Mouse (Mus musculus): ENCODE results near the gene Cd320. TPM values are rescaled to one million over a fixed set of nuclear protein-coding genes. Genes with fewer than 3 reads are reported as not detected.
"Not testable (repeated sequence)": the region's sequence is repeated elsewhere in the genome, so short reads cannot be mapped to it uniquely, and the experiment has no call there.

Cd320 gene
- polyA plus RNA-seq, 1 experiment = 31.8 TPM

DNA sequence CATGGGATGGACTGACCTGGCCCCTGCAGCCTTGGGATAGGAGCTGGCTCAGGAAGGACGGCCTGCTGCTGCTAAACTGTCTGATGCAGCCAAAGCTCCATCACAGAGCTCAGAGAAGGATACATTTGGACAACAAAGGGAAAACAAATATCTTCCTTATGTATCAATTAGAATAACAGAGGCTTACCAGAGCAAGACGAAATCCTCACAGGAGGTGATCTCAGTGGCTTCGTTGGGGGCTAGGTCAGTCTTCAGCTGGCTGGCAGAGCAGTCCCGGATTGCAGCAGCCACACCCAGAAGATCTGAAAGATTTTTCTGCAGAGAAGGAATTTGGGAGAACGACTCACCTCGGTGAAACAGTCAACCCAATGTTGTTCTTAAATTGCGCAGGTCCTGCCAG is 49.5 kb downstream of the Cd320 start:
- no peak for DNase-seq (ENCODE audit: extremely low spot score in 1 of 2, low spot score in 1 of 2)

- DNase-seq (ENCODE audit: extremely low spot score in 1 of 2, low spot score in 1 of 2) = not testable (repeated sequence)
Measured at GRCm38 (mm10) chr17:33893011-33893410, 50.1 kb downstream of the Cd320 start.

DNA sequence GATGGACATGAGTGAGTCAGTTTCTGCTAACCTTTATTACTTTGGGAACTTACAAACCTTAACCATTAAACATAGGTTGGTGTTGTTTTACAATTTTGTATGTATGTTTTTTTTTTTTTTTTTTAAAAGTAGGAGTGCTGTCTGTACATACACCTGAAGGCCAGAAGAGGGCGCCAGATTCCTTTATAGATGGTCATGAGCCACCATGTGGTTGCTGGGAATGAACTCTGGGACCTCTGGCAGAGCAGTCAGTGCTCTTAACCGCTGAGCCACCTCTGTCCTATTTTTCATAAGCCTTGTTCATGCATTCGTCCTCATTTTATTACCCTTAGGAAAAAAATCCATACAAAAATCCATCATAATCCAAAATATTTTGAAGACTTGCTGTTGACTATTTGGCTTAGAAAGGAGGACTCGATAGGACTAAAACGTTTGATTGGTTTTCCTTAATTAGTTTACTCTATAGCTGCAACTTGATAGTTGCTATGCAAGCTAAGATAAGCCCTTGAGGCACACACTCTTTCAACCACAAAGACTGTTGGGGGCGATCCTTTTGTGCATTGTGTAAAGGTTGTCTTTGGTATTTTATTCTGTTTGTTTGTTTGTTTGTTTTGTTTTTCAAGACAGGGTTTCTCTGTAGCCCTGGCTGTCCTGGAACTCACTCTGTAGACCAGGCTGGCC is 54.4 kb downstream of the Cd320 start:
- DNase-seq (ENCODE audit: extremely low spot score in 1 of 2, low spot score in 1 of 2) = no peak

- not testable (repeated sequence) for DNase-seq (ENCODE audit: extremely low spot score in 1 of 2, low spot score in 1 of 2)
Measured at GRCm38 (mm10) chr17:33898193-33898592, 55.3 kb downstream of the Cd320 start.

Other genes with a start within 250 kb of the Cd320 start
- gene Zfp414, start 214.0 kb upstream of the Cd320 start, polyA plus RNA-seq (2012; rRNA removed) = 87.1 and 95.7 TPM in 2 replicates
- gene Pram1, start 205.0 kb upstream of the Cd320 start, polyA plus RNA-seq (2012; rRNA removed) = 0.88 and 1.5 TPM in 2 replicates
- gene Hnrnpm, start 156.2 kb upstream of the Cd320 start, polyA plus RNA-seq (2012; rRNA removed) = 190 and 223 TPM in 2 replicates
- 104 and 117 TPM in 2 replicates for gene March2, start 124.4 kb upstream of the Cd320 start, polyA plus RNA-seq (2012; rRNA removed)
- 461 and 466 TPM in 2 replicates for gene Rab11b, start 82.6 kb upstream of the Cd320 start, polyA plus RNA-seq (2012; rRNA removed)
- 4.2 and 4.4 TPM in 2 replicates for gene Angptl4, start 61.3 kb upstream of the Cd320 start, polyA plus RNA-seq (2012; rRNA removed)
- gene Kank3, start 32.6 kb upstream of the Cd320 start, polyA plus RNA-seq (2012; rRNA removed) = 171 and 180 TPM in 2 replicates
- 683 and 811 TPM in 2 replicates for gene Rps28, start 18.5 kb upstream of the Cd320 start, polyA plus RNA-seq (2012; rRNA removed)
- gene Ndufa7, start 18.5 kb upstream of the Cd320 start, polyA plus RNA-seq (2012; rRNA removed) = 316 and 318 TPM in 2 replicates
- not detected in 2 replicates for gene Gm7029, start 30.7 kb downstream of the Cd320 start, polyA plus RNA-seq (2012; rRNA removed)
- gene Kifc1, start 47.6 kb downstream of the Cd320 start, polyA plus RNA-seq (2012; rRNA removed) = 2.5 and 2.6 TPM in 2 replicates
- gene Platr17, start 62.0 kb downstream of the Cd320 start, polyA plus RNA-seq (2012; rRNA removed) = 1.3 and 1.5 TPM in 2 replicates
- 26.4 and 27.2 TPM in 2 replicates for gene Daxx, start 66.3 kb downstream of the Cd320 start, polyA plus RNA-seq (2012; rRNA removed)
- gene Tapbp, start 72.8 kb downstream of the Cd320 start, polyA plus RNA-seq (2012; rRNA removed) = 25.4 and 28.5 TPM in 2 replicates
- gene Zbtb22, start 72.8 kb downstream of the Cd320 start, polyA plus RNA-seq (2012; rRNA removed) = 29.9 and 33.4 TPM in 2 replicates
- gene Rgl2, start 86.5 kb downstream of the Cd320 start, polyA plus RNA-seq (2012; rRNA removed) = 154 and 161 TPM in 2 replicates
- 101 and 130 TPM in 2 replicates for gene Pfdn6, start 97.3 kb downstream of the Cd320 start, polyA plus RNA-seq (2012; rRNA removed)
- gene Wdr46, start 97.6 kb downstream of the Cd320 start, polyA plus RNA-seq (2012; rRNA removed) = 13.3 and 13.7 TPM in 2 replicates
- gene B3galt4, start 108.4 kb downstream of the Cd320 start, polyA plus RNA-seq (2012; rRNA removed) = 6.9 and 7.5 TPM in 2 replicates
- gene Vps52, start 112.7 kb downstream of the Cd320 start, polyA plus RNA-seq (2012; rRNA removed) = 69.5 and 70.5 TPM in 2 replicates
- 488 and 518 TPM in 2 replicates for gene Rps18, start 112.9 kb downstream of the Cd320 start, polyA plus RNA-seq (2012; rRNA removed)
- gene H2-K1, start 157.3 kb downstream of the Cd320 start, polyA plus RNA-seq (2012; rRNA removed) = 75.5 and 94.5 TPM in 2 replicates
- gene Ring1, start 181.6 kb downstream of the Cd320 start, polyA plus RNA-seq (2012; rRNA removed) = 80.9 and 89.6 TPM in 2 replicates
- 84.6 and 87.2 TPM in 2 replicates for gene H2-Ke6, start 185.0 kb downstream of the Cd320 start, polyA plus RNA-seq (2012; rRNA removed)
- 101 and 102 TPM in 2 replicates for gene Slc39a7, start 188.6 kb downstream of the Cd320 start, polyA plus RNA-seq (2012; rRNA removed)
- gene Rxrb, start 188.7 kb downstream of the Cd320 start, polyA plus RNA-seq (2012; rRNA removed) = 69.5 and 79.4 TPM in 2 replicates
- gene Col11a2, start 196.3 kb downstream of the Cd320 start, polyA plus RNA-seq (2012; rRNA removed) = 10.0 and 10.7 TPM in 2 replicates
- gene H2-Oa, start 249.2 kb downstream of the Cd320 start, polyA plus RNA-seq (2012; rRNA removed) = 1.1 and 1.2 TPM in 2 replicates